ENCODE assay signal across 10 mouse cellular contexts in genomic region chr10:75106940-75107381, GRCm38 (mm10). TPM values are rescaled to one million over a fixed set of nuclear protein-coding genes. Genes with fewer than 3 reads are reported as not detected.
DNase-seq lines count a peak whose midpoint lies in the region; ATAC-seq lines count a peak whose summit lies in the region.
"Had no signal": no experiment of that assay in that cellular context is flagged by ENCODE, and none has a peak within 500 bp of the region (broad histone marks: within the 10 kb centered on the region; RNA-seq: fewer than 3 reads in every experiment).

No protein-coding gene starts in this region.

- H3K9ac ChIP-seq in neural tube, embryonic 12.5 days: no peak overlapping the region
- no peak overlapping the region for H3K9ac ChIP-seq in forebrain, embryonic 14.5 days (ENCODE audit: low read length)
- H3K9ac ChIP-seq in limb, embryonic 13.5 days: no peak overlapping the region

- H3K27me3 ChIP-seq in neural tube, embryonic 12.5 days (replicated peaks): no peaks in the 10 kb centered on the region
- H3K27me3 ChIP-seq in forebrain, embryonic 14.5 days (replicated peaks; ENCODE audit: control insufficient read depth, insufficient read depth, low read length): no peaks in the 10 kb centered on the region
- no peaks in the 10 kb centered on the region for H3K27me3 ChIP-seq in limb, embryonic 13.5 days

- 0 out of 2 replicates have a peak, but pooled peaks have one; percentile 15 for ATAC-seq in neural tube, embryonic 12.5 days (ENCODE audit: low FRiP score, low read depth)
- no peak for ATAC-seq in forebrain, embryonic 14.5 days
- ATAC-seq in limb, embryonic 13.5 days (ENCODE audit: low FRiP score, low read depth): no peak
- ATAC-seq: activated CD4-positive, CD25-positive, alpha-beta regulatory T cell, adult 4 months had no signal

- no peaks in the 10 kb centered on the region for H3K36me3 ChIP-seq in neural tube, embryonic 12.5 days
- no peaks in the 10 kb centered on the region for H3K36me3 ChIP-seq in forebrain, embryonic 14.5 days (ENCODE audit: control insufficient read depth, insufficient read depth, low read length)
- H3K36me3 ChIP-seq in limb, embryonic 13.5 days: no peaks in the 10 kb centered on the region

- no peaks in the 10 kb centered on the region for H3K9me3 ChIP-seq in neural tube, embryonic 12.5 days
- H3K9me3 ChIP-seq in forebrain, embryonic 14.5 days (replicated peaks; ENCODE audit: control insufficient read depth, low read length): no peaks in the 10 kb centered on the region
- no peaks in the 10 kb centered on the region for H3K9me3 ChIP-seq in limb, embryonic 13.5 days

- WGBS in neural tube, embryonic 12.5 days: 34% methylated on average over 5 of the region's 5 CpGs
- WGBS in forebrain, embryonic 14.5 days: 24% methylated on average over 5 of the region's 5 CpGs
- WGBS in limb, embryonic 13.5 days: 33% methylated on average over 5 of the region's 5 CpGs

- peaks cover 35% of the 10 kb centered on the region for H3K4me1 ChIP-seq in neural tube, embryonic 12.5 days
- peaks cover 20% of the 10 kb centered on the region; the same call in 1 of the 2 replicates for H3K4me1 ChIP-seq in forebrain, embryonic 14.5 days (ENCODE audit: control insufficient read depth, insufficient read depth, low read length)
- H3K4me1 ChIP-seq in limb, embryonic 13.5 days: peaks cover 62% of the 10 kb centered on the region

- no peak overlapping the region for H3K4me3 ChIP-seq in neural tube, embryonic 12.5 days
- no peak overlapping the region for H3K4me3 ChIP-seq in forebrain, embryonic 14.5 days (ENCODE audit: low read depth, low read length)
- no peak overlapping the region for H3K4me3 ChIP-seq in limb, embryonic 13.5 days

- DNase-seq in neural tube, embryonic 10.5 days (ENCODE audit: extremely low spot score, low spot score): no peak
- DNase-seq in forebrain, embryonic 14.5 days (ENCODE audit: low spot score): peak; percentile 37
- peak; percentile 71 for DNase-seq in yolk sac, embryonic 10.5 days (ENCODE audit: low spot score)
- DNase-seq in frontal cortex, adult 2 months (ENCODE audit: extremely low spot score in 1 of 2, low spot score in 1 of 2): no peak
- DNase-seq in thymus, postnatal 14 days: no peak
- DNase-seq: gastrocnemius, postnatal 25 days; right cerebral cortex, postnatal 25 days had no signal

- H3K27ac ChIP-seq in neural tube, embryonic 12.5 days: no peak overlapping the region
- H3K27ac ChIP-seq in forebrain, embryonic 14.5 days (ENCODE audit: low read depth, low read length): 0 out of 2 replicates have a peak overlapping the region, but pooled peaks have one; percentile 24
- peak overlapping the region; percentile 10; the same call in 1 of the 2 replicates for H3K27ac ChIP-seq in limb, embryonic 13.5 days

- no peak overlapping the region for H3K4me2 ChIP-seq in neural tube, embryonic 12.5 days (replicated peaks)
- H3K4me2 ChIP-seq in forebrain, embryonic 14.5 days (ENCODE audit: low read length): no peak overlapping the region
- no peak overlapping the region for H3K4me2 ChIP-seq in limb, embryonic 13.5 days (replicated peaks)

RNA-seq across cellular contexts. Expression of gene Bcr, which starts 46.6 kb away (rescaled TPM):
- 11.5 and 13.6 TPM in 2 replicates for polyA plus RNA-seq in neural tube, embryonic 12.5 days (2016; fragmentation: Nextera tagmentation; extraction: Ambion mirVana)
- 12.6 and 12.8 TPM in 2 replicates for polyA plus RNA-seq in forebrain, embryonic 14.5 days (2014; fragmentation: Nextera tagmentation; extraction: Ambion mirVana)
- polyA plus RNA-seq in limb, embryonic 13.5 days (2015; fragmentation: Nextera tagmentation; extraction: Ambion mirVana): 7.7 and 9.1 TPM in 2 replicates
- polyA plus RNA-seq in frontal cortex, adult 2 months (2012; rRNA removed): 68.9 and 69.4 TPM in 2 replicates

Comparison
In these comparisons a context has a peak if more than half of its experiments do, and no peak if none do; other contexts are left out.
1. DNase-seq: peak in forebrain, embryonic 14.5 days (single experiment) and yolk sac, embryonic 10.5 days (single experiment); none in neural tube, embryonic 10.5 days (single experiment), frontal cortex, adult 2 months (0 of 2) and thymus, postnatal 14 days (single experiment).